Mouse (Mus musculus) heart, adult 9 months (tissue): ENCODE results near the gene Mmp11.
A peak's percentile ranks its signal among the peaks of the same experiment; 100 is the strongest.

Source experiments
- DNase-seq, 2 experiments: peaks; one replicate each; pipeline ENCODE4 v3.0.0; 2022; ENCODE audit warnings: low spot score in 2 of 2

The Mmp11 gene

DNA sequence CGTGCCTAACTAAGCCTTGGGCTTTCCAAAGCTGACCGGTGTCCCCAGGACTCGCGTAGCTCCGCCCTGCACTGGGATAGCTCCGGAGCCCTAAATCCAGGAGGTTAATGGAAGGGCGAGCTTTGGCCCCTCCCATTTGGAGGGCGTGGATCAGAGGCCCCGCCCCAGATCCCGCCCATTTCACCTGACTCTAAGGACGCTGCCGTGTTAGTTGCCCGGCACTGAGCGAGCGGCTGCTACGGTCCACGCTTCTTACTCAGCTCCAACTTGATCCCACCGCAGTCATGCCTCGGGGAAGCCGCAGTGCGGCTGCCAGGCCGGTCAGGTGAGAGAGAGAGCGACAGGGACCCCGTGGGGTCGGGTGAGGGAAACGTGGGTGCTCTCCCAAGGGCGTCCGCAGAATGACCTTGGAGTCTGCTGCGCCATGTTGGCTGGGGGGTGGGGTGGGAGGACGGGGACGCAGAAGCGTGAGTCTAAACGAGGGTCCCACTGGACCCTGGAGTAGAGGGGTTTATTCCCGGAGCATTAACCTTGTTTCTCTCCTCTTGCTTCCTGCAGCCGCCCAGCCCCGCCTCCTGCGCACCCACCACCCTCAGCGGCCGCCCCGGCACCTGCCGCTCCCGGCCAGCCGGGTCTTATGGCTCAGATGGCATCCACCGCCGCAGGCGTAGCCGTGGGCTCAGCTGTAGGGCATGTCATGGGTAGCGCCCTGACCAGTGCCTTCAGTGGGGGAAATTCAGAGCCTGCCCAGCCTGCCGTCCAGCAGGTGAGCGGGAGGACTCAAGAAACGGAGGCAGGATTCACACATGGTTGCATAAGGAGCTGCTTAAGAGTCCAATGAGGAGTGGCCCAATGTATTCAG is at the start of gene Mmp11:
Gene Mmp11, minus strand, starts transcription at position 817 of the 862 bp plus-strand sequence.
- peak; percentile 58 to 75 for DNase-seq

DNA sequence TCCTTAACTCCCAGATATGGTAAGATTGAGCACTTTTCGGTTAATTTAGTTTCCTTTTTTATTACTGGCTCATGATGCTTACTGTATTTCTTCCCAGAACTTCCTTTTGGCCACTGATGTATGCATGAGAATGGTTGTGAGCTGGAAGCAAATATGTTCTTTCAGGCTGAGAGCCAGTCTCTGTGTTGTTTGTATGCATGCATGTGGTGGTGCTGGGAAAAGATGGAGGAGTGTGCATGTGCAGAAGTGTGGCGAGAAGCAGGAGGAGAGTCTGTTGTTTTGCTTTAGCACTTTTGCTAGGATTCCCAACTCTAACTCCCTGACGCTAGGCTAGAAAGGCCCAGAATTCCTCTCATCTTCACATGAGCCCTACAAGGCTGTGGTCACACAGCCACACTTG is 43.1 kb upstream of the Mmp11 start:
- no peak for DNase-seq

DNA sequence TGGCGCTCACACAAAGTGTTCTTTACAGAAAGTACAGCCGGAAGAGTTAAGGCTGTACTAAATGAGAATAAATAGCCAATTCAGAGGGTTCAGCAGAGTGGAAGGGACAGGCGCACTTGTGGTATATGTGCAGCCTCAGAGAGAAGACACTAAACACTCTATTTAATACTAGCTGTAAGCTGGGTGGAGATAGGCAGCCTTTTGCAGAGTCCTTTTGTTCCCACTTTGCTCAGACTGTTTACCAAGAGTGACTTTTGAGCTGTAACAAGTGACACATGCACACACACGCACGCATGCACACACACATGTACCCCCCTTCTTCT is 42.5 kb upstream of the Mmp11 start:
- DNase-seq, result no peak

DNA sequence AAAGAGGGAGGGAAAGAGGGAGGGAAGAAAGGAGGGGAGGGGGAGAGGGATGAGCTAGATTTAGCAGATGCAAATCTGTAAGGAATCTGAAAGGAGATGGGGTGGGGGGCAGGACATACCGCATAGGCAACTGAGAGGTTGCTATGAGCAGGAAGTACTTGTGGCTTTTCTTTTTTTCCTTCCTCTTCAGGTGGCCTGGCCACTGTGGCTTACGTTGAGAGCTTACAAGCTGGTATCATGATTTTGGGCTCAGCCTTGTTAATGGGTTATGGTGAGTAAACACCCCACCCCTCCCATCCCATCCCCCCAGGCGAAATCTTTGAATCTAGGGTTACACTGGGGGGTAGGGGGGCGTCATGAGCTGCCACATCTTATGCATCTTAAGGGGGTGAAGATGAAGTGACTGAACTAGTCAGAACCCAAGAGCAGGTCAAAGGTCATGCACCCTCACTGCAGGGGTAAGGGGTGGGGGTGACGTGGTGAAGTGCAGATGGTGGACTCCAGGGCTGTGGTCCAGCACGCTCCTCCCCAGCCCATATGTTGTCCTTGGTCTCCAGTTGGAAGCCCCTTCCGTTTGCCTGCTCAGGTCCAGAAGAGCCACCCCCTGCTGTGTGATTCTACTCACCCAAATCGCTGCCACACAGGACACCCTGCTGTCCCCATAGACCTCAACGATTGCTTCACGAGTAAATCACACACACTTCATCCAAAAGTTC is 42.0 kb upstream of the Mmp11 start:
- no peak for DNase-seq

DNA sequence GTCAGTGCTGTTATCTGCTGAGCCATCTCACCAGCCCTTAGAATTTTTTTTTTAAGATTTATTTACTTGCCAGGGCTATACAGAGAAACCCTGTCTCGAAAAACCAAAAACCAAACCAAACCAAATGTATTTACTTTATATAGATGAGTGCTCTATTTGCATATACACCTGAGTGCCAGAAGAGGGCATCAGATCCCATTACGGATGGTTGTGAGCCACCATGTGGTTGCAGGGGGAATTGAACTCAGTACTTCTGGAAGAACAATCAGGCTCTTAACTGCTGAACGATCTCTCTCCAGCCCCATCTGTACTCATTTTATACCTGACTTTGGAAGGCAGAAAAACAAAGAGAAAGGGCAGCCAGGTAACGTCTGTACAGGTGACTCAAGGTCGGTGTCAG is 38.9 kb upstream of the Mmp11 start:
- DNase-seq, result no peak

DNA sequence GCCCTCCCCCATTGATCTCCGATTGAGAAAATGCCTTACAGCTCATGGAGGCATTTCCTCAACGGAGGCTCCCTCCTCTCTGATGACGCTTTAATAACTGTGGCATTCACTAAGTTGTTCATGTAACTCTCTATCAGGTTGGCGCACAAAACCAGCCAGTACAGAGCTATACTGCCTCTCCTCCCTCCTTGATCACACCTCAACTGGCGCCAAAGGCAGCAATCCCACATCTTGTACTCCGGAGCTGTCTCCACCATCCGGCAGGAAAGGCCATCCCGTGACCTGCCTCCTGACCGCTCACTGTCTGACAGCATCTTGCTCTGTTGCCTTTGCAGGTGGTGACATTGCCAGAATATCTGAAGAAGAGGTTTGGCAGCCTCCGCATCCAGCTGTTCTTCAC is 37.5 kb upstream of the Mmp11 start:
- DNase-seq, result no peak

DNA sequence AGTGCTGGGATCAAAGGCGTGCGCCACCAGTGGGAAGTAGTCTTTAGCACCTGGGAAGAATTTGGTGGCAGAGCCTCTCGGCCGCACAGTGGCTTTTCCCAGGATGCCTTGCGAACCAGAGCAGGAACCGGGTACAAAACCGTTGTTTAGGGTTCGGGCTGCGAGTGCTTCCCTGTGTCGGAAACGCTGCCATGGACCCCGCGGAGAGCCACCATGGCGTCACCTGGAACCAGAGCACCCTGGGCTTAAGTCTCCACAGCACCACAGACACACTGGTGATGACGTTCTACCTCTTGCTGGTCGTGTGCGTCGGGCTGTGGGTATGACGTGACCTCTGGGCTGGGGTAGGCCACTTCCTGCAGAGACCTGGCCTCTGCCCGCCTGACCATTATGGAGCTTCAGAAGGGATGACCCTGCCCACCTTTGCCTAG is 18.1 kb upstream of the Mmp11 start, which contains the start of gene Gm5134:
Gene Gm5134, plus strand, starts transcription at position 134 of the 431 bp plus-strand sequence.
- no peak for DNase-seq

DNA sequence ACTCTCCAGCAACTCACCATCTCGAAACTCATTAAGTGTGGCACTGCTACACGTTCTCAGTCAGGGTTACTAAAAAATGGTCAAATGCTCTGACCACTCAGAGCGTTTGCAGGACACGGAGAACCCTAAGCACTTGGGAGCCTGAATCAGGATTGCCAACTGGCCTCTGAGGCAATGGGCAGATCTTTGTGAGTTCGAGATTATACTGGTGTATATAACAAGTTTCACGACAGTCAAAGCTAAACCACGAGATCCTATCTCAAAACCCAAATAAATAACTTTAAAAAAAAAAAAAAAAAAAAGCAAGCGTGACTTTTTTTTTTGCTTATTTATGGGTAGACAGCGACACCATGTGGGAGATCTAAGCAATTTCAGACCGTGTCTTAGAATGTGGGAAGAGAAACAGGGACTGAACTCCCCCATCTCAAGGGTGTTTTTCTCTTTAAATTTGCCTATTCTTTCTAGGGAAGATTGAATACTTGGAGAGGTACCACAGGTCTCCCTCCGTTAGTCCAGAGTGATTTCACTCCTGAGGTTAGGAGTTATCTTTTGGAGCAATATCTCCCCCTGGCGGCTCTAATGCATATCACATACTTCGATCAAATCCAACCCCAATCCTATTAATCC is 15.2 kb upstream of the Mmp11 start:
- peak in 1 of 2 experiments; percentile 64 for DNase-seq

DNA sequence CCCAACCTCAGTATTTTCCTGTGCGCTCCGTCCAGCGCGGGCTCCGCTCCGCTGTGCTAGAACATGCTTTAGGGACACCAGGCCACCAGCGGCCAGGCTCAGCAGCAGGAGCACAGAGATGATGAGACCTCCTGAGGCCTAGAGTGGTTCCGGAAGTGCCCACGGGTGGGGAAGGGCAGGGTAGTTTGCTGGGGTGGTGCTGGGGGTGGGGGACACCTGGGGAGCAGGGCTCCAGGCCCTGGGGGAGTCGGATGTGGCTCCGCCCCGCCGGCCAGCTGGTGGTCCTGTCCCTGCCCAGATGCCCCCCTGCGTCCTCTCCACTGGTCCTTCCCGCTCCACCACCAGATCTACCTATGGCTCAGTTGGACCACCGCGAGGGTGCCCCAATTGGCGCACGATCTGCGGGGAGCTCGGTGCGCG is 14.5 kb upstream of the Mmp11 start:
- no peak for DNase-seq

DNA sequence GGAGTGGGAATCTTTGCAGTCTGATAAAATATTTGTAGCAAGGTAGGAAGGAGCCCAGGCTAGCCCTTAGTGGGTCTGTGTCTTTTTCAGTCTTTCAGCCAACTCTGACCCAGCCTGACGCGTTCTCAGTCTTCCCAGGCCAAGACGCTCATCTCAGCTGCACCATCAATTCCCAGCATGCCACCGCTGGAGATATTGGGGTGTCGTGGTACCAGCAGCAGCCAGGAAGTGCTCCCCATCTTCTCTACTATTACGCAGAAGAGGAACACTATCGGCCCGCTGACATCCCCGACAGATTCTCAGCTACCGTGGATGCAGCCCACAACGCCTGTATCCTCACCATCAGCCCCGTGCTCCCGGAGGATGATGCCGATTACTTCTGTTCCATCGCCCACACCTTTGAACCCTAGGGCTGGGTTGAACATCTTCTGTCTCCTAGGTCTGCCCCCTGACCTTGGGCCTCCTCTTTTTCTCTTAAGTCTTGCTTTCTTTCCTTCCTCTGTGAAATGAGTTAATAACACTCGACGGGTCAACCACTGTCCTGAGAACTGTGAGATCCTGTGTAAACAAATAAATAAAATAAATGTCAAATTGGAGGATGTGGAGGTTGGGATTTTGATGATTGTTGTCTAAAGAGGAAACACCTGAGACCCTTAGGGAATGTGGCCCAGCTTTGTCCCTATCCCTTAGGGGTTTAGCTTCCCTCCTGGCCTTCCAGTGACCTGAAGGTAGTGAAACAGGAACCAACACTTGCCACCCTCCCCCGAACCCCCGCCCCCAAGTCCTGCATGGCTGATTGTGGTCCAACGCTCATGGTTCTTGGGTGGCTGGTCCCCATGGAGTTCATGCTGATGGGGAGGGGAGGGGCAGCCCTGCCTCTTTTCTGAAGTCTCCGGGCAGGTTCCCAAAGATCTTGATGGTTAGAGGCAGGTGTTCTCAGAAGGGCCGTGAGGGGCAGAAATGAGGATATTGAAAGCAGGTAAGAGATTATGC is 13.1 kb upstream of the Mmp11 start:
- DNase-seq, result no peak

DNA sequence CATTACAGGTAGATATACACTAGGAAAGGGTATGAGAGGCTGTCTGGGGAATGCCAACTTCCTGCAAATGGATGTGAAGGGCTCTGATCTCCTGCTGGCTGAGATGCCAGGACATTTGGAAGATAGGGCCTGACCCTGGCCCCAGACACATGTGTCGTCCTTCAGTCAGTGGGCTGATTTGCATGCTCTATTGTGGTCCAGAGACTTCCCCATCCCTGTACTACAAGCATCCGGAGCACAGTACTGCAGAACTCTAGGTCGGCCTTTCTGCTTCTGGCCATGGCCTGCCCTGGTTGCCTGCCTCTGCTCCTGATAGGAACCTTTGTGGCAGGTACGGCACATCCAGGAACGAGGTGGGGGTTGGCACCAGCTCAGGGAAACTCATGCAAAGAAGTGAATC is 11.8 kb upstream of the Mmp11 start:
- no peak for DNase-seq

DNA sequence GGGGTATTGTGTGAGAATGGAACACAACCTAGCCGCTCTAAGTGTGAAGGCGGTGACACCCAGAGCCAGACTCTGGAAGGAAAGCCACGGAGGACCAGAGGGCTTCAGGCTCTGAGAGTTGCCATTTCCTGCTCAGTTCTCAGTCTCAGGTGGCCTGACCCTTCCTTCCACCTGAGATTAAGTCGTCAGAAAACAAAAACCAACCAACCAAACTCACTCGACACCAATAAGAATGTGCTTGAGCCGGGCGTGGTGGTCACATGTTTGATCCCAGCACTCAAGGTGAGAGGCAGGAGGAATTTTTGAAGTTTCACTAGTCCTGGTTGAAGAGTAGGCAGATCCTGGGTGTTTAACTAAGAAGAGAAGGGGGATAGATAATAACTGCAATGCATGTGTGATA is 9.6 kb upstream of the Mmp11 start:
- no peak for DNase-seq

DNA sequence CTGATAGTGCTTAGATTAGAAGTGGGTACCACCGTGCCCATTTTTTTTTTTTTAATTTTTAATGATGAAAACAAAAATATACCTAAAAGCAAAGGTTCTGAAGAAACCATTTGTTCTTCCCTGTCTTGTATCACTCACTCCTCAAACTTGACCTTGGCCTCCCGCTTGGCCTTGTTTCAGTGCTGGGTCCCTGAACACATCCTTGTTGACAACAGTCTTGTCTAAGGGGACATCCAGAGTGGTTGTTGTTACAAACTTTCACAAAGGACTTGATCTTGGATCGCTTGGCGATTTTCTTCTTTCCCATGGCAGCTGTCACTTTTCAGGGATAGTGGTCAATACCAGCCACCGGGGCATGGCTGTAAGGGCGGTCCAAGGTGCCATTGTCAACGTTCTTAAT is 8.9 kb upstream of the Mmp11 start:
- no peak for DNase-seq

DNA sequence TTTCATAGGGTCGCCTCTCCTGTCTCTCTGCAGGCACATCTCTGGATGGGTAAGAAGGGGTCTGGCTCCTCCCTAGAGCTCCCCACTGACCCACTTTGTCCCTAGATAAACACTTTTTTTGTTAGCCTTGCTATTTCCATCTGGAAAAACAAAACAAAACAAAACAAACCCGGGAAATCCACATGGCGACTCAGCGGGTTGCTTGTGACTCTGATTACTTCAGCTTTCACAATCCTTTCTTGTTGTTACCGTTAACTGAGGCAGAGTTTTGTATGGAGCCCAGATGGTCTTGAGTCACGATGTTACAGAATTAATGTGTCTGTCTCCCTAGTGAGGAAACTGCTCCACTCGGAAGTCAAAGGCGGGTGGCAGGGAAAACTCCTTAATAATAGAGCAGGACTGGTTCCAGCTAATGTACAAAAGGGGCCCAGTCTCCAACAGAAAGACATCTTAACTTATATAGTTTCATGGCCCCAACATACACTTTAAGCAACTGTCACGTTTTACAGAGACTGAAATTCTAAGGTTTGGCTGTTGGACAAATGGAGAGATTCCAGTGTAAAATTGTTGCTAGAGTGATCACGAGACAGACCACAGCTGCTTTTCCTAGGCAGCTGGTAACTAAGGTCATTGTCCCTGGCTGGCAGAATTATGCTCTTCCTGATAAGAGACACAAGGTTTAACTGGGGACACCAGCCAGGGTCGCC is 7.9 kb upstream of the Mmp11 start:
- peak in 1 of 2 experiments; percentile 59 for DNase-seq

DNA sequence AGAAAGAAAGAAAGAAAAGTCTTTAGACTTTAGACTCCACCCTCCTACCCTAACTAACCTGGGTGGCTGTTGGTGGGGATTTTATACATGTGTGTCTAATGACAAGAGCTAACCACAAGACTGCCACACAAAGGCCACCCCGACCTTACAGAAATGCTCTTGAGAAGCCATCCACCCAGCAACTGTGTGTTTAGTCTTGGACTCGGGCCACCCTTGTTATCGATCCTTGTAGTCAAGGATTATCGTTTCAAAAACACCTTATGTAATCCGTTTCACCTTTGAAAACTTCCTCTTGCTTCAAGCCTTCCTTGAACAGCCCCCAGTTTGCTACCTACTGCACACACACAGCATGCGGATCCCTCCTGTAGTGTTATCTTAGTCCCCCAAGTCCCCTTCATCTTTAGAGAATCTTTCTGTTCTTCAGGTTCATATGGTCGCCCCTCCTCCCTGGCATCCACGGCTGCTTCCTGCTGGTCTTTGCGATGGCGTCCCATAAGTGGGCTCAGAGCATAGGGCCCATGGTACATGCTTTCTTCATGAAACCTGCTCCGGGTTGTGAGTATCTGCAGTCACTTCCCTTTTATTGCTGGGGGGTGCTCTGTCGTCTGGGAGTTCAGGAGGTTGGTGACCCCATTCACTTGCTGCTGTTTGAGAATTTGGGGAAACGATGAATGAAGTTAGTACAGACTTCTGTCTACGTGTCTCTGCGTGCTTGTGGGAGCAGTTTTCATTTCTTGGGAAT is 6.6 kb upstream of the Mmp11 start, which contains the start of gene Vpreb3:
Gene Vpreb3, plus strand, starts transcription at position 322 of the 742 bp plus-strand sequence.
- no peak for DNase-seq

DNA sequence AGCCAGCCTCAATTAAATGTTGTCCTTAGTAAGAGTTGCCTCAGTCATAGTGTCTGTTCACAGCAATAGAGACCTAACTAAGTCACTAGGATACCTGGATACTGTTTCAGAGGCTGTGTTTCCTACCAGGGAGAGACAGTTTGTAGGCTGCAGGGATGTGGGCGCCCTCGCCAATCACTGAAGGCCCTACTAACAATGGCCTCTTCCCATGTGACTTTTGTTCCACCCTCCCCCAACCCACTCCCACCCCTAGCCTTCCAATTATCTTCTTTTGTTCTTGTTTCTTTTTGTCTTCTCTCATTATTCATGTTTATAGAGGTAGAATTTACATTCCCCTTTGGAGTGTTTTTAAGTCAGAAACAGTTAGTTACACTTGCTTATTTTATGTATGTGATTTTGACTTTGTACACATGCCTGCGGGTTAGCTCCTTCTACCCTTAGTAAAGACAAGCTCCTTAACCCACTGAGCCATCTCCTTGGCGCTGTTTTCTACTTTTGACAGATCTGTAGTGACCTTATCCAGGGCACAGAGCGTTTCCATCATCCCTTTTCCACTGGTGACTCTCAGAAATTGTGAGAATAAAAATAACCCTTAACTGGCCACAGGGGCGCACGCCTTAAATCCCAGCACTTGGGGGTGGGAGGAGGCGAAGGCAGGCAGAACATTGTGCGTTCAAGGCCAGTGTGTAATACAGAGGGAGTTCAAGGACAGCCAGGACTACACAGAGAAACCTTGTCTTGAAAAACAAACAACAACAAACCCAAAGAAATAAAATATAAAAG is 4.9 kb upstream of the Mmp11 start:
- no peak for DNase-seq

DNA sequence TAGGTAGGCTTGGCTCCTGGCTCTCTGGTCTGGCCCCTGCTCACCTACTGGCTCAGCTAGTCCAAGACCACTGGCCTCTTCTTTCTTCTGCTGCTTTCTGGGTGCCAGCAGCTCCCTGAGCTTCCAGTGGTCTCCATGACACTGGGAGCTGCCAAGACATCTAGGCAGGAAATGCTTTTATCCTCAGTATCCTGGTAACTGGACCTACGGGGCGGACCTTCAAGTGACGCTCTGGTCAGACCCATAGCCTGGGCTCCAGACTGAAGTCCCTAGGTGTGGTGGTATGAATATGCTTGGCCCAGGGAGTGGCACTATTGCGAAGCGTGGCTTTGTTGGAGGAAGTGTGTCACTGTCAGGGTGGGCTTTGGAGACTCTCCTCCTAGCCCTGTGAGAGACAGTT is 4.2 kb upstream of the Mmp11 start, which contains the start of gene Gm867:
Gene Gm867, minus strand, starts transcription at position 153 of the 400 bp plus-strand sequence.
- no peak for DNase-seq

DNA sequence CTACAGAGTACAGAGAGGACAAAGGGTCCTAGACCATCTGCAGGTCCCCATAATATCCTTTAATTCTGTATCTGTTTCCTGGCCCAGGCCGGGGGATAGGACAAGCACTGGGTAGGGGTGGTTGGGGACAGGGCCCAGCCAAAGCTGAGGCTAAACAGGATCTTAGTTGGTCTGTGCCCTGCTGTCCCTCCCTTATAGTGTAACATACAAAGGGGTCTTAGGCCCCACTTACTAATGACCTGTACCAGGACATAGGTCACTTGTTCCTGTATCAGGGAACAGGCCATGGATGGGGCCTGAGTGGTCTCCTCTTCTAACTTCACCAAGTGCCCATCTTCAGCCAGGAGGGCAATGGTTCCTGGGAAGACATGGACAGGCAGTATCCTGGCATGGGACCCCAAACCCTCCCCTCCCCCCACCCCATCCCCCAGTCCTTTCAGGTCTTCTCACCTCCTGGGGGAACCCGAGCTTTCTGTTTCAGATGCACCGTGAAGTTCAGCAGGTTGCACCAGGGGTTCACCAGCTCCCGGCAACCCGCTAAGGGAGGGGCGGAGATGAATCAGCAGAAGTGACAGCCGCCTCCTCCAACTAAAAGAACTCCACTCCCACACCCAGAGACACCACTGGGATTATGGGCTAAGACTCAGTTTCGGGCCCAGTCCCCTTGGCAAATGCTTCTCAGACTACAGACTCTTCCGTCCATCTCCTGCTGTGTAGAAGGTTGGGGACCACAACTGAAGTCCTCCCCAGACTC is 3.4 kb upstream of the Mmp11 start:
- DNase-seq, result no peak
